Mouse (Mus musculus) hindbrain, postnatal 0 days (tissue): ENCODE measurements around the gene Gpx8. TPM values are rescaled to one million over a fixed set of nuclear protein-coding genes. Genes with fewer than 3 reads are reported as not detected.

Experiments
- ATAC-seq: fragments of 200-750 bp; cut with Nextera tagmentation; 2 replicates; pipeline ENCODE4 v1.8.0; 2017; ENCODE audit warnings: mild to moderate bottlenecking, moderate TSS enrichment, moderate library complexity
- DNase-seq: peaks from one replicate; pipeline ENCODE4 v3.0.0-alpha.2; 2015; ENCODE audit warnings: low spot score
- H3K27ac ChIP-seq: fragments of 300-500 bp; sonication (generic); 2 replicates; pipeline ENCODE4 v1.5.1; 2014; ENCODE audit warnings: mild to moderate bottlenecking
- H3K27me3 ChIP-seq: fragments of 300-500 bp; sonication (generic); 2 replicates; pipeline ENCODE4 v1.6.1; 2014; ENCODE audit warnings: low read length, mixed read lengths; ENCODE audit not compliant: insufficient read depth
- H3K36me3 ChIP-seq: fragments of 300-500 bp; sonication (generic); 2 replicates; pipeline ENCODE4 v1.6.1; 2014; ENCODE audit warnings: low read length, mixed read lengths; ENCODE audit not compliant: insufficient read depth
- H3K4me1 ChIP-seq: fragments of 300-500 bp; sonication (generic); 2 replicates; pipeline ENCODE4 v1.6.1; 2014; ENCODE audit warnings: antibody characterized with exemption, low read length, mixed read lengths; ENCODE audit not compliant: insufficient read depth
- H3K4me2 ChIP-seq: fragments of 300-500 bp; sonication (generic); 2 replicates; pipeline ENCODE4 v1.6.1; 2014; ENCODE audit warnings: low read depth, mild to moderate bottlenecking, low read length, moderate library complexity, mixed read lengths
- H3K4me3 ChIP-seq: fragments of 300-500 bp; sonication (generic); 2 replicates; pipeline ENCODE4 v1.5.1; 2014; ENCODE audit warnings: low read length
- H3K9ac ChIP-seq: fragments of 300-500 bp; sonication (generic); replicated peaks from 2 replicates; pipeline ENCODE4 v1.6.1; 2014; ENCODE audit warnings: mild to moderate bottlenecking, low read length, moderate library complexity, mixed read lengths
- H3K9me3 ChIP-seq: fragments of 300-500 bp; sonication (generic); 2 replicates; pipeline ENCODE4 v1.6.1; 2016; ENCODE audit warnings: low read length, mixed read lengths
- CTCF ChIP-seq: IDR thresholded peaks from 2 replicates; pipeline ENCODE4 v1.5.1; 2016; ENCODE audit warnings: antibody characterized with exemption, control low read depth, low read depth
- WGBS: fragments of 180-500 bp; shearing (Covaris S2); extraction: QIAGEN DNeasy Blood & Tissue Kit; methylation state at CpG from one replicate; pipeline ENCODE4 v1.1.7; 2014; 5-methylcytosine and 5-hydroxymethylcytosine counted together
- polyA plus RNA-seq: library from polyadenylated mRNA; unstranded; fragments of >200 nt; fragmentation: Nextera tagmentation; extraction: Ambion mirVana; gene quantifications from 2 replicates; pipeline ENCODE4 v1.2.1, GENCODE M21; 2015
- total RNA-seq: library from RNA; depleted of rRNA; stranded (reverse); fragments of >200 nt; gene quantifications from 2 replicates; pipeline ENCODE4 v1.2.3, GENCODE M21; 2014

The Gpx8 gene
- total and polyA plus RNA-seq, 2 experiments from 2014 or later, result 10.2 to 60.4 TPM

- Histone ChIP-seq H3K4me1 (no peaks in the 10 kb centered on the region), H3K4me3 (no peak overlapping the region), H3K9me3 (no peaks in the 10 kb centered on the region), H3K4me2 (no peak overlapping the region), H3K27ac (no peak overlapping the region), H3K36me3 (no peaks in the 10 kb centered on the region), H3K27me3 (no peaks in the 10 kb centered on the region), H3K9ac (no peak overlapping the region)
- peak; percentile 40; the same call in 1 of the 2 replicates for ATAC-seq
- DNase-seq, result peak; percentile 27
- no peak for TF ChIP-seq CTCF
- 31% methylated on average over 9 of the region's 9 CpGs for WGBS
Observed at GRCm38 (mm10) chr13:113079021-113079420, 32.8 kb upstream of the Gpx8 start.

- Histone ChIP-seq H3K4me3 (no peak overlapping the region), H3K9me3 (no peaks in the 10 kb centered on the region), H3K36me3 (no peaks in the 10 kb centered on the region), H3K27me3 (no peaks in the 10 kb centered on the region), H3K9ac (no peak overlapping the region), H3K27ac (no peak overlapping the region), H3K4me1 (no peaks in the 10 kb centered on the region), H3K4me2 (no peak overlapping the region)
- TF ChIP-seq CTCF, result no peak
- DNase-seq, result no peak
- WGBS, result 89% methylated on average over 9 of the region's 9 CpGs
- no peak for ATAC-seq
Observed at GRCm38 (mm10) chr13:113064542-113064941, 18.3 kb upstream of the Gpx8 start.

GRCm38 (mm10) chr13:113061746-113062145, 15.5 kb upstream of the Gpx8 start:
- TF ChIP-seq CTCF, result no peak
- Histone ChIP-seq H3K4me3 (no peak overlapping the region), H3K4me1 (no peaks in the 10 kb centered on the region), H3K27me3 (no peaks in the 10 kb centered on the region), H3K27ac (no peak overlapping the region), H3K9ac (no peak overlapping the region), H3K36me3 (no peaks in the 10 kb centered on the region), H3K4me2 (no peak overlapping the region), H3K9me3 (no peaks in the 10 kb centered on the region)
- 93% methylated on average over 6 of the region's 6 CpGs for WGBS
- no peak for ATAC-seq
- no peak for DNase-seq

GRCm38 (mm10) chr13:113055826-113056225, 9.6 kb upstream of the Gpx8 start:
- no peaks in the 10 kb centered on the region for H3K4me1 ChIP-seq
- no peaks in the 10 kb centered on the region for H3K27me3 ChIP-seq
- peak; percentile 76 for TF ChIP-seq CTCF
- no peak overlapping the region for H3K27ac ChIP-seq
- no peaks in the 10 kb centered on the region for H3K9me3 ChIP-seq
- no peak overlapping the region for H3K9ac ChIP-seq
- H3K4me2 ChIP-seq, result no peak overlapping the region
- no peaks in the 10 kb centered on the region for H3K36me3 ChIP-seq
- ATAC-seq (peak; percentile 64; the same call in 1 of the 2 replicates), DNase-seq (peak; percentile 68)
- WGBS, result 41% methylated on average over 8 of the region's 8 CpGs
- H3K4me3 ChIP-seq, result no peak overlapping the region

- TF ChIP-seq CTCF, result no peak
- Histone ChIP-seq H3K4me1 (no peaks in the 10 kb centered on the region), H3K9me3 (no peaks in the 10 kb centered on the region), H3K36me3 (no peaks in the 10 kb centered on the region), H3K4me2 (no peak overlapping the region), H3K27me3 (no peaks in the 10 kb centered on the region), H3K4me3 (no peak overlapping the region), H3K27ac (no peak overlapping the region), H3K9ac (no peak overlapping the region)
- 92% methylated on average over 8 of the region's 8 CpGs for WGBS
- no peak for ATAC-seq
- no peak for DNase-seq
Observed at GRCm38 (mm10) chr13:113054230-113054629, 8.0 kb upstream of the Gpx8 start.

GRCm38 (mm10) chr13:113047647-113048046, 1.4 kb upstream of the Gpx8 start:
- Histone ChIP-seq H3K27ac (no peak overlapping the region), H3K9me3 (no peaks in the 10 kb centered on the region), H3K4me3 (no peak overlapping the region), H3K4me1 (no peaks in the 10 kb centered on the region), H3K9ac (no peak overlapping the region), H3K36me3 (no peaks in the 10 kb centered on the region), H3K4me2 (no peak overlapping the region), H3K27me3 (no peaks in the 10 kb centered on the region)
- 75% methylated on average over 3 of the region's 3 CpGs for WGBS
- peak; percentile 39 for TF ChIP-seq CTCF
- no peak for ATAC-seq
- DNase-seq, result peak; percentile 31

- ATAC-seq (peak; percentile 61), DNase-seq (no peak)
- no peak for TF ChIP-seq CTCF
- H3K27ac ChIP-seq, result no peak overlapping the region
- H3K27me3 ChIP-seq, result no peaks in the 10 kb centered on the region
- 0 out of 2 replicates have a peak overlapping the region, but pooled peaks have one; percentile 5 for H3K9ac ChIP-seq
- no peaks in the 10 kb centered on the region for H3K36me3 ChIP-seq
- no peaks in the 10 kb centered on the region for H3K4me1 ChIP-seq
- H3K4me3 ChIP-seq, result no peak overlapping the region
- H3K9me3 ChIP-seq, result no peaks in the 10 kb centered on the region
- H3K4me2 ChIP-seq, result peak overlapping the region; percentile 71; the same call in 1 of the 2 replicates
Observed at GRCm38 (mm10) chr13:113047018-113047417, 808 bp upstream of the Gpx8 start.
